Mouse (Mus musculus) bone marrow, adult 2 months (tissue): ENCODE measurements around the gene Brd1.

Source experiments
- CTCF ChIP-seq: fragments of 200-500 bp; IDR thresholded peaks from 2 replicates; pipeline ENCODE4 v1.5.1; 2011; ENCODE audit warnings: low read length, control low read depth; ENCODE audit not compliant: control insufficient read depth, insufficient read depth
- POLR2A ChIP-seq: fragments of 200-500 bp; IDR thresholded peaks from 2 replicates; pipeline ENCODE4 v1.6.1; 2011; ENCODE audit warnings: low read depth, mild to moderate bottlenecking, control low read depth, low read length, borderline replicate concordance; ENCODE audit not compliant: control insufficient read depth

DNA sequence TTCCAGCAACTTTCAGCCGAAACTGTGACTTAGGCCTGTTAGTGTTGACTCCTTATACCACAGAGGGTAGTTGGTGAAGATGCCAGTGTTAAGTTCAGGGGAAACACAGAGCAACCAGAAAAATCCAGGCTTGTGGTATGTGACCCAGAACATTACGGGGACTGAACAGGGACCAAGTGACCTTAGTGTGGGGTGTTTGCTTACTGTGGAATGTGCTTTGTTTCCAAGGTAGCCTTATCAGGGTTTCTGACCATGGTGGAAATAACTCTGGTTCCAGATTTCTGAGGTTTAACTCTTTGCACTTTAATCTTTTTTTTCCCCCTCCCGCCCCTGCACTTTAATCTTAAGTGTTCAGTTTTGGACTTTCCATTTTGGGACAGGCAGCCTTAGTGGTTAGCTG, 24.0 kb upstream of the Brd1 start:
- TF ChIP-seq POLR2A (no peak), CTCF (no peak)
